Mouse (Mus musculus) cerebellum, postnatal 4 days (tissue): Measurements from ENCODE around the gene Sept6.

Source experiments
- DNase-seq, 2 experiments: peaks; one replicate each; pipeline ENCODE4 v3.0.0; 2022; ENCODE audit warnings: low spot score in 2 of 2, mixed read lengths in 1 of 2

Gene Sept6

DNA sequence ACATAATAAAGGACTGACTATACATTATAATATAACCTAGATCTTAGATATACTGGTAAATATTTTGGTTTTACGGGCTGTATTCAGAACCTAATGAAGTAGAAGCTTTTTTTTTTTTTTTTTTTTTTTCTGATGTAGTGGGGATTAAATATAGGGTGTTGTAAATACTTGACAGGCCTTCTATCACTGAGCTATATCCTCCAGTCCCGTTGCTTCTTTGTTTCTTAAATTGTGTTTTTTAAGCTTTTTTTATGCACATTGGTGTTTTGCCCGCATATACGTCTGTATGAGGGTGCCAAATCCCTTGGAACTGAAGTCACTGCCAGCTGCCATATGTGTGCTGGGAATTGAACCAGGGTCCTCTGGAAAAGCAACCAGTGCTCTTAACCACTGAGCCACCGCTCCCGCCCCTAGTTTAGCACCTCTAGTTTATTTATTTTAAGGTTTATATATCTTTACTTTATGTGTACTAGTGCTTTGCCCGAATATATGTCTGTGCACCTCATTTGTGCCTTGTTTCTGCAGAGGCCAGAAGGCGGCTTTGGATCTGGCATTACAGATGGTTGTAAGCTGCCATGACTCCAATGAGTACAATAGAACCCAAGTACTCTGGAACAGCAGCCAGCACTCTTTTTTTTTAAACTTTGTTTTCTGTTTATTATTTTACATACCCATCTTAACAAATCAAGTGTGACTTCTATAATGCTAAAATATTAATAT lies 126.8 kb downstream of the Sept6 start:
- no peak for DNase-seq

- peak; percentile 40 to 74 for DNase-seq
These were observed 127.6 kb downstream of the Sept6 start for GRCm38 (mm10) chrX:36863766-36864608.
